Mouse (Mus musculus) naive thymus-derived CD4-positive, alpha-beta T cell, adult 2 months (primary cell): ENCODE data around the gene Wnt2b.

ENCODE experiments used
- DNase-seq: peaks from one replicate; pipeline ENCODE4 v3.0.0-alpha.2; 2011; ENCODE audit warnings: low read depth

Wnt2b gene

DNA sequence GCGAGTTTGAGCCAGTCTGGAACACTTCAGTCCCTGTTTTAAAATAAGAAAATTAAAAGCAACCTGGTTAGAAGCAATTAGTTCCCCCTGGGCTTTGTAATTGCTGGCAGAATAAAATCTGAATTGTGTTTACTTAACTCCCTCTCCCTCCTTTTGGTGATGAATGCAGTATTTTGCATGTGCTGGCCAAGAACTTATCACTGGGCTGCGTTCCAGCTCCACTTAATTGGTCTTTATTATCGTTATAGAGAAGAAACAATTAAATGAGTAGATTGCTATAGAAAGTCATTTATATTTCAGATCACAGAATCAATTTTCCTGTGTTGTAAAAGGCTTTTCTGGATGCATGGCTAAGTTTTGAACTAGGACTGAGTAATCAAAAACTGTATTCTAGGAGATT is 65.6 kb downstream of the Wnt2b start:
- DNase-seq, result no peak
